Mouse (Mus musculus): Measurements from ENCODE around the gene Smim24.

The Smim24 gene

DNA sequence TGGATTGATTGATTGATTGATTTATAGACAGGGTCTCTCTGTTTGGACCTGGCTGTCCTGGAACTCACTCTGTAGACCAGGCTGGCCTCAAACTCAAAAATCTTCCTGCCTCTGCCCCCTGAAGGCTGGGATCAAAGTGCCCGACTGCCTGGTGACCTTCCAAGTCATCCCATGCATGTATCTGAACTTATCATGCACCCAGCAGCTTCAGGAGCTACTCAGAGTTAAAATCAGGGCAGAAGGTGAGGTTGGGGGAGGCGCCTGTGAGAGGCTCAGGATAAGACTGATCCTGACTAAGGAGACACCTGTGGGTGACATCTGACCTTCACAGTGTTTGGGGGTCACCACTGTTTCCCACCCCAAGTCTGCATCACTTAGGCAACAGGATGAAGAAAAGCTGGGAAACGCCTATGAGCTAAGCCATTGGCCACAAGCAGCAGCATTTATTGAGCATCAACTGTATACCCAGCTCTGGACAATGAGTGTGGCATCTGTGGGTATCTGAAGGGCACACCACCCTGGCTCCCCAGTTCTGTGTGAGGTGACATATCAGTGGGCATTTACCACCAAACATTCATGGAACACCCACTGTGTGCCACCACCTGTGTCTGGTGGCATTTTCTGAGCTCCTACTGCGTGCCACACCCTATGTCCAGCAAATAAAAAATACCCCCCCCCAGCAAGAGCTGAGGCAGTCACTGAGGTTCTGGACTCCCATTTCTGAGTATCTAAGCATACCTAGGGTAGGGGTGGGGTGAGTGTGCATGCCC is 30.8 kb downstream of the Smim24 start:
- no peak for DNase-seq

DNA sequence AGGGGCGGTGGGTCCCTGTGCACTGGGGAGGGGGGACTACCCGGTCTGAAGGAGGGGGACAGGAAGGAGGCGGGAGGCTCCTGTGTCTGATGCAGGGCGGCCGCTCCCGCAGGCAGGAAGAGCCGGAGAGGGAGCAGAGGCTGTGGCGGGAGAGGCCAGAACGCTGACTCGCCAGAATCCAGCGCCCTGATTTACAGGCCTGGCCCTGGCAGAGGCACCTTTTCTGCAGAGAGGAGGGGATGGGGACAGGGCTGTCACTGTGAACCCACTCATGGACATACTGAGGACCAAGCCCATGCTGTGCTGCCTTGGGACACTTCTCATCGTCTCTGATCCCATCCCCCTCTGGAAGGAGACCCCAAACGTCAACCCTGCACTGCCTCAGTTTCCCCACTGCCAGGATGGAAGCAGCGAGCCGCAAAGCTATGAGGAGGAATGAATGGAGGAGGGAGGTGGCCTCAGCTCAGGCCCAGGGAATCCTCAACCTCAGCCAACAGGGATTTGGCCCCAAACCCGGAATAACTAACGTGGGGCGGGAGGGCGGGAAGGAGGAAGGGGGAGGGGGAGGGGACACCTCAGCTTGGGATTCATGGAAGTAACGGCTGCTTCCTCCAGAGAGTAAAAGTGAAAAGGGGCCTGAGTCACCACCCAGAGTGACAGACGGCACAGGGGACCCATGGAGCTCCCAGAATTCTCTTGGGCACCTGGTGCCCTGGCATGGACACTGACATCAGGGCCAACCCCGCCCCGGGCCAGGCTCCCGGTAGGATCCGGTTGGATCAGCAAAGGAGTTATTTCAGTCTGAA is 31.6 kb downstream of the Smim24 start:
- no peak for DNase-seq

DNA sequence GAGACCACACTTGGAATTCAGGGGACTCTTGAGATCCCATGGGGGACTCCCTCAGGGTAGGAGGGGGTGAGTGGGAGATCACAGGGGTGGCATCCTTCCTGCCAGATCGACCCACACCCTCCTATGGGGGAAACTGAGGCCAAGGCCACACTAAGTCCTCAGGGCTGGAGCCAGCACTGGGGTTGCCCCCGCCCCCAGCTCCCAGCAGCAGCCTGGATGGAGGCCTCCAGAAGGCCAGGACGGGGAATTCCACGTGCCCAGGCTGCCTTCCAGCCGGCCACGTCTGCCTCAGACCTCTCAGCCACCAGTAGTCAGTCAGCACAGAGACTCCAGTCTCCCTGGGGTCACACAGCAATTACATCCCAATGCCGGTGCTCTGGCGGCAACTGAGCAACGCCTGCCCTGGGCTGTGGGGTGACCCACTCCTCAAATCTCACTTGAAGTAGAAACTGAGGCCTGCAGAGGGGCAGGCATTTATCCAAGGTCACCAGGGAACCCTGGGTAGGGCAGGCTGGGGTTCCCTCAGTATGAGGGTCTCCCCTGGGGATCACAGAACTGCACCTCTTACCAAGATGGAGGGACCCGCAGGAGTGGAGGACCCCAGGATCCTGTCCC is 32.5 kb downstream of the Smim24 start:
- no peak for DNase-seq

DNA sequence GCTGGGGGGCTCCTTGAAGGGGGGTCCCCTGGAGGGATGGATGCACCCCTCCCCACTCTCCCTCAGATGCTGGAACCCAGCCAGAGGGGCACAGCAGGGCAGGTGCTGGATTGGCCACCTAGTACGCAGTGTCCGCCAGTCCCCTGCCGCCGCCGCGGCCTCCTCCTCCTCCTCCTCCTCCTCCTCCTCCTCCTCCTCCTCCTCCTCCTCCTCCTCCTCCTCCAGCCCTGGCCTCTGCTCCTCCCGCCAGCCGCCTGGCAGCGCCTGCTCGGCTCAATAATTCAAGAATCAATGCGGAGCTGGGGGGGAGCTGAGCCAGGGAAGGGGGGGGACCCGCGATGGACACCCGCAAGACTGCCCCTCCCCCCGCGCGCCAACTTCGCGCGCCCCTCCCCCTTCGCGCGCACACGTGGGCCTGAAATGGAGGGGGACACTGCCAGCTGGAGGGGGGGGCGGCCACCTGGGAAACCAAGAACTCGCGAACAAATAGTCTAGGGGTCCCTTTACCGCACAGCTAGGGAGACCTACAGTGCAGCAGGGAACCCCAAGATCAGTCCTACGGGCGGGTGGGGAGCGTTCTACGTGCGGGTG is 33.3 kb downstream of the Smim24 start:
- DNase-seq, result no peak

DNA sequence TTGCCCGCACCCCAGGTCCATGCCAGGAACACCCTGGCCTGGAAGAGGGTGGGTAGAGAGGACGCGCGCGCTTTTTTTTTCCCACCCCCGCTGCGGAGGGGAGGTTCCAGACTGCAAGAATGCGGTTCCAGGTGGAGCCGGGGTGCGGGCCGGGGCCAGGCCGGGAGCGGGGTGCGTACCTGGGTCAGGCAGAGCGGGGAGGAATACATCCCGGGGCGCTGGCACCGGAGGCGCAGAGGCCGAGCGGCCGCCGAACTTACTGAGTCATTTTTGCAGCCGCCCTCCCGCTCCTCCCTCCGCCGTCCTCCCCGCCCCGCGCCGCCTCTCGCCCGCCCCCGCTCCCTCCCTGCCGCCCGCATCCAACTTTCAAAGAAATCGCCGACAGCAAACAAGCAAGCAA is 34.0 kb downstream of the Smim24 start:
- no peak for DNase-seq

DNA sequence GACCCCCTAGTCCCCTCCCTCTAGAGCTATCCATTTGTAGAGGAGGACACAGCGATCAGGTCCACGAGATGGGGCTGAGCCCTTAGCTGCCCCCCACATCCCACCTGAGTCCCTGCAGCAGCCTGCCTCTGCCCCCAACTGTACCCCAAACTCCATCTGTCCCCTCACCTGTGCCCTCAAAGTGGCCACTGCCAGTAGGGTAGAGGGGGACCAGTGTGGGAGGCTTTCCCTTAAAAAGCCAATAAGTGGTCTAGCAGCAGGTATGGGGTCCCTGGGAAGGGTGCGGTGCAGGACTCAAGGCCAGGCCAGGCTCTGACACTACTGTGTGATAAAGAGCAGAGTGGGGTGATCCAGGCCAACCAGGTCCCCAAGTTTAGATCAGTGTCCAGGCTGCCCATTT is 34.5 kb downstream of the Smim24 start:
- DNase-seq, result no peak

DNA sequence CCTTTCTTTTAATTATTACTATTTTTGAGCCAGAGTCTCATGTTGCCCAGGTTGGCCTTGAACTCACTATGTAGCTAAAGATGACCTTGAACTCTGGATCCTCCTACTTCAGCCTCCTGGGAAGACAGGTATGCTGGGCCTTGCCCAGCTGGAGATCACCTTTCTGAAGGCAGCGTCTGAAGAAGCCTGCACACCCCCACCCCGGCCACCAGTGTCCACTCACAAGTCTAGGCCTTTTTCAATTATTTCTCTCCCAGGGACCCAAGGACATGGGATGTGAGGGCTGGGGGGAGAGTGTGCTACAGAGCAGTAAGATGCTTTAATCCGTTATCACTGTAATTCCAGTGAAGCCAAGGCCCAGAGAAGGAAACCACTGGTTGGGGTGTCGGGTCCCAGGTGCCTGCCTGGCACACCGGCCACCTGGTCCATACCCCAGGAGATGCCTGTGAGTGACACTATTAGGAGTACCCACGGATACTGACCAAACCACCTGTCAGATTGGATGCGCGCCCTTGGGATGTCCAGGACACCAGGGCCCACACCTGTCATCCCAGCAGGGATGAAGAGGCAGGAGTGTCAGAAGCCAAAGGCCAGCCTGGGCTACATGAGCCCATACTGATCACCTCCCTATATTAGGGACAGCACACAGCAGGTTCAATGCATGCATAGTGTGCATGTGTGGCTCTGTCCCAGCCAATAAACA is 35.1 kb downstream of the Smim24 start:
- no peak for DNase-seq

DNA sequence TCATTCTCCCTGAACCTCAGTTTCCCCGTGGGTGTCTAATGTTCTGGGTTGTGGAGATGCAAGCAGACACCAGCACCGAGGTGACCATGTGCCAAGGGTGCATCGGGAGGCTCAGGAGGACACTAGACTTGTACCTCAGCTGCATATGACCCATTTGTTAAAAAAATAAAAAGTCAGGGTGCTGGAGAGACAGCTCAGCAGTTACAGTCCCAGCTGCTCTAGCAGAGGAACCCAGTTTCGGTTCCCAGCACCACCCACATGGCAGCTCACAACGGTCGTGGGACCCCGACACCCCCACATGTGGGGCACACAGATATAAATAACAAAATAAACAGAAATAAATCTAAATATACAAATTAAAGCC is 35.6 kb downstream of the Smim24 start:
- DNase-seq, result no peak

DNA sequence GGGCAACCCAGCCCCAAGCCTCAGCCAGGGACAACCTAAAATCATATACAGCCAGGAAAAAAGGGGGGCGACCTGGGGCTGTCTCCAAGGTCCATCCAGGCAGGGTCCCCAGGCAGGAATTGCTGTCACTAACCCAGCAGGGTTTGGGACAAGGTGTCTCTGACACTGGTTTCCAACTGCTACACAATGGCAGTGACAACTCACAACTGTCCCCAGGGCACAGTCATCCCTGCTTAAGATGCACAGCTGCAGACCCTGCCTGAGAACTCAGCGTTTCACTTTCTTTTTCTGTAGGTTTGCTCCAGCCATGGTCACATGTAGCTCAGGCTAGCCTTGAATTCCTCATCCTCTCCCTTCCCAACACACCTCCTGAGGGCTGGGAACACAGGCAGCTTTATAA is 36.2 kb downstream of the Smim24 start:
- DNase-seq, result no peak

DNA sequence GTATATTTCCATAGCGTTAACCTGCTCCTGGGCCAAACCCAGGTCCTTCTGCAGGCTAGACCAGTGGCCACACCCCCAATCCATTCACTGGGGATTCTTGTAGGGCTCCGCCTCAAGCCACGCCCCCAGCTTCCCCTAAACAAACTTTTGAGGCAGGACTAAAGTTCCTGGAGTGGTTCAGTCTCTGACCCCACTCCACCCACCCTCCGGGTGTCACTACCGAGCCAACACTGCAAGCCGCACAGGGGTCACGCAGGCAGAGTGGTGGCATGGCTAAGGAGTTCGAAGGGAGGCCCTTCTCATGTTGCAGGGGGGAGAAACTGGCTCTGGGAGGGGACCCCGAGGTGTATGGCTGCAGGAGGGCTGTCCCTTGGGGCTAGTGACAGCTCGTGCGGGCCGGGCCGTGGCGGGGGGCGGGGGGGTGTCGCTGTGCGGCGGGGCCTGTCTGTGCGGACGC is 36.8 kb downstream of the Smim24 start:
- DNase-seq, result peak; percentile 80

DNA sequence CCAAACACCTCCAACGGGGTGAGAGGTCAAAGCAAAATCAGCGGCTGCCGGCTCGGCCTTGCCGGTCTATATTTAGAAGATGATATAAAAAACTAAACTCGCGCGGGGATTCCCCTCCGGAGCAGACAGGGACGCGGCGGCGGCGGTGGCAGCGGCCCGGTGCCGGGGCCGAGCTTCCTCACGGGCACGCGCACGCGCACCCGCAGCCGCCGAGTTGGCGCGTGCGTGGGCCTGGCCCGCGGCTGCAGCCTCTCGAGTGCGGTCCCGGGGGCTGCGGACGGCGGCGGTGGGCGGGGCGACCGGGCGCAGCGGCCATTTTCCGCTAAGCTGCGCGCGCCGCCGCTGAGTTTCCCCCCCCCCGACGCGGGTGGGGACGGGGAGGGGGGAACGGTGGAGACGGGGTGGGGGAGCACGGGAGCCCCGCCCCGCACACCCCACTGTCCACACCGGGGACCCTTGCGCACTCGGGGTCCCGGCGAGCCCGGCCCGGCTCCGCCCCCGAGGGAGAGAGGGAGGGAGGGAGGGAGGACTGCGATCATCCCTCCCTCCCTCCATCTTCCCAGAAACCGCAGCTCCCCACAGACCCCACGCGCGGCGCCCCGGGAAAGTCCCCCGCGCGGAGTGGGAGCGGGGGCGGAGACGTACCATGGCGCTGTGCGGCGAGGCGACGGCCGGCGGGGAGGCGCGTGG is 37.4 kb downstream of the Smim24 start:
- DNase-seq, result peak; percentile 78

DNA sequence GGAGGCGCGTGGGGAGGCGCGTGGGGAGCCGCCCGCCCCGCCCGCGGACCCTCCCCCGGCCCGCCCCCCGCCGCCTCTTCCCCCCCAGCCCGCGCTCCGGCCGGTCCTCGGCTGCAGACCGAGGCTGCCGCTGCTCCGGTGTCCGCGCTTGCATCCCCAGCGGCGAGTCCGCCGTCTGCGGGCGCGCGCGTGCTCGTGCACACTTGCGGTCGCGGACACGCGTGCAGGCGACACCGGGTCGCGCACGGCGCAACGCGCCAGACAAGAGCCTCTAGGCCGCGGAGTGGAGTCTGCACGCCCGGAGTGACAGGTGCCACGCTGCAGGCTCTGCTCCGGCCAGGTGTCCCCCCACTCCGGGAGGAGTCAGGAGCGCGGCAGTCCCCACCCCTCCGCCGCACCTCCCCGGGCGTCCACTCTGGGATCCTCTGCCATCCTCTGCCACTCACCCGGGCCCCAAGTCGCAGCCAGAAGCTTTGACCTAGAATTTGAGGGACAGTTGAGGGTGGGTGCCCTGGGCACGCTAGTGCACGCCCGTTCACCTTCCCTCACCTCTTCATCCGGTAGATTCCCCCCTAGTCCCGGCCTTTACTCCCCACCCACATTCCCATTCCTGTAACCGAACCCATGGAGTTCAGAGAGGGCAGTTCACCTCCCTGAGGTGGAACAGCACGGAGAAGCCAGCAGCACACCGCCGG is 38.1 kb downstream of the Smim24 start:
- peak; percentile 56 for DNase-seq

DNA sequence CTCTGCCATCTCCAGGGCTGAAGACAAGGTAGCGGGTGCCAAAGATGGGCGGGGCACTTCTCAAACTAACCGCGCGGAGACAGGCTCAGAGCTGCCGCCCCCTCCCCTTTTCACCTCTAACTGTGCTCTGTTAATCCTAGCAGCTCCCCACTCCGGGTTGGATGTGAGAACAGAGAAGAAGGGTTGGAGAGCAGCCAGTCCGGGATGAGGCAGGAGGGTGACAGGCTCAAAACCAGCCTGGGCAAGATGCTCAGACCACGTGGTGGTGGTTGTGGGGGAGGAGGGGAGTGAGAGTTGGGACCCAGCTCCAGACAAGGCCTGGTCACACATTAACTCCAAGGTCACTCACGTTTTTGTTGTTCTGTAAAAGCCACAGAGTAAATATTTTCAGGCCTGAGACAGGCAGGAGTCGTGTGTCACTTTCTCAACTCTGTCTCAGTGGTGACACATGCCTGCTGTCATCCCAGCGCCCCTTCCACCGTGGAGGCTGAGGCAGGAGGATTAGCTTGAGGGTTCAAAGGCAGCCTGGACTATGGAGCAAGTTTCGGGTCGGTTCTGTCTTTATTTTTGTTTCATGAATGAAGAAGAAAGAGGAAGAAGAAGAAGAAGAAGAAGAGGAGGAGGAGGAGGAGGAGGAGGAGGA is 38.8 kb downstream of the Smim24 start:
- DNase-seq, result no peak

DNA sequence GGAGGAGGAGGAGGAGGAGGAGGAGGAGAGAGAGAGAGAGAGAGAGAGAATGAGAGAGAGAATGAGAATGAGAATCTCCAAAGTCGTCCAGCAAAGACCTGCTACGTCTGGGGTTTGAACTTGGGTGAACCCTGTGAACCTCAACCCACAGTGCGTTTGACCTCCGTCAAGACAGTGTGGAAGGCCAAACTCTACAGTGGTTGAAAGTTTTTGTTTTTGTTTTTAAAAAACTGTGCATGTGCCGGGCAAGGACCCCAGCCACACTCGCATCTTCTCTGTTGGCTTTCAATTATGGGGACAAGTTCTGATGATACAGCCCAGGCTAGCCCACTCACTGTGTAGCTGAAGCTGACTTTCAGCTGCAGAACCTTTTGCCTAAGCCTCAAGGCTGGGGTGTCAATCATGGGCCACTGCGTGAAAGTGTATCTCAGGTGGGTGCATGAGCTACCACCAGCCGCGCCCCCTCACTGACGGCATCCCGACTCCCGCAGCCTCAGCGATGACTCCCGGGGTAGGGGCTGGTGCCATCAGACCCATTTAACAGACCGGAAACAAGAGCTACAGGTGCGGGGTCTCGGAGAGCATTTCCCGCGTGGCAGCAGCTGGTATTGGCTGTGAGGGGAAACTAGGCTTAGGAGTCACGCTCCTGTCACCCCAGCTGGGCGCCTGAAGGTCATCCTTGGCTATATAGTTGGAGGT is 39.5 kb downstream of the Smim24 start:
- DNase-seq, result no peak

DNA sequence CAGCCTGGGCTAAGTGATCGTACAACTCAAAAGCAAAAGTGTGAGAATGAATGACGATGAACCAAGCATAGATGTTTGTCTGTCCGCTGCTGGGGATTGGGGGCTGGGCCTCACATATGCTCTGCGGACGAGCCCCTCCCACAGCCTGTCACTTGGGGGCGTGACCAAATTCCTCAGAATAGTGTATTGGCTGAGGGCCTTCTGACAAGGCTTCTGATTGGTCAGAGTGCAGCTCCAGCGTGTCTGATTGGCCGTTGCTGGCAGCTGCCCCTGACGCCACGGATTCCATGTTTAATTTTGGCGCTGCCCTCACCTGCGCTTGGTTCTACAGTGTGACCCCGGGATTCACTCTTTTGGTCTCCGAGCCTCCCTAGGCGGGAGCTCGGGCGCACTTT is 40.0 kb downstream of the Smim24 start:
- DNase-seq, result peak; percentile 91

DNA sequence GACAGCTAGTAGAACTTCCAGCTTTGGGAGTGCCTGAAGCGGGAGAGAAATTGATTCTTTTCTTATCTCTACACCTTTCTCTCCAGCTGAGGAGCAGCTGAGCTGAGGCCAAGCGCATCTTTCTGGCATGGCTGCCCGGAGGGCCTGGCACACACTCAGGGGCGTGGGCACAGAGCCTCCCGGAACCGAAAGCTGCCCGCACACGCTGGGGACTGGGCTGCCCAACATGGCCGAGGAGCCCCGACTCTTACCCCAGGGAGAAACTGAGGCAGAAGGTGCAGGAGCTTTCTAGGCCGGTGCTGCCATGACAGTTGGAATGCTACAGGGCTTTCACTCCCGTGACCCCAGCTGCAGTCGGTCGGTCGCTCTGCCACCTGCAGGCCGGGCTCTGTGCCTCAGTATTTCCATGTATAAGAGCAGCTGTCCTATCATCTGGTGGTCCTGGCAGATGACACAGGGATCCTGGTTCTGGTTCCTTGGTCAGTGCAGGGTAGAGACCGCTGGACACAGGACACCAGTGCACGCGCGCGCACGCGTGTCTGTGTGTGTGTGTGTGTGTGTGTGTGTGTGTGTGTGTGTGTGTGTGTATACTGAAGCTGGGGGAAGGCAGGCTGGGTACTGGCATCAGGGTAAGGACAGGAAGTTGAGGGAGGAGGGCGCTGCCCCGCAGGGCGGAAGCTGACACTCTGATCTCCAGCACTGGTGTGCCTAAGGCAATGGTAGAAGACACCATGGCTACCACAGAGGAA is 40.9 kb downstream of the Smim24 start:
- DNase-seq, result peak; percentile 73

DNA sequence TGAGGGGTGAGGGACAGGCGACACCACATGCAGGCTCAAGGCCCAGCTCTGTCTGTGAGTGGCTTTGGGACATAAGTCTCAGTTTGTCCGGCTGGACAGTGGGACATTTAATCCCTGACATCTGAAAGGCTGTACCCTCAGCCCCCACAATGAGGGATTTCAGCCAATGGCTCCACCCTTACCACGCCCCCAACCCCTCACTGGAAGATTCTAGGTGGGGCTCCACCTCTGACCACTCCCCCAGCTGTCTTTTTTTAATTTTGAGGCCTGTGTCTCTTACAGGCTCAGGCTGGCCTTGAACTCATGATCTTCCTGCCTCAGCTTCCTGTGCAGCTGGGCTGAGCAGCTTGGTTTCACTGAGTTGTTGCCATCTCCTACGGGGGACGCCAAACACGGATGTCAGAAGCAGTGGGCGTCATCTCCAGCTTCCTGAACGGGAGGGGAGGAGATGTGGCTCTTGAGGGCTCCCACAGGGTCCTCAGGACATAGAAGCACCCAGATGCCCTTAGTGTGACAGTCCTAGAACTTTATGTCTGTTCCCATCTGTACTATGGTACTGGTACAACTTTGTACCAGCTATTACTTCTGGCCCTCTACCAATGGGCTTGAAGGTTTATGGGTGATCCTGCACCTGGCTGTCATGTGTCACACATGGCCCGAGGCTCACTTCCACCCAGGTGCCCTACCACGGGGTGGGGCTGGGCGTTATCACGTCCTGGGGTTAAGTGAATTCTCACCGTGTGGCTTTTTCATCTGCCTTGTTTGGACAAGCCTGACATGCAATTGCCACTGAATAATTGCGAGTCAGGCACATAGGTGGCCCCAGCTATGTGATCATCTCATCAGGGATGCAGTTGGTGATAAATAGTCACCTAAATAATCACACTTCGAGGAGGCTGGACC is 41.8 kb downstream of the Smim24 start:
- DNase-seq, result peak; percentile 41

DNA sequence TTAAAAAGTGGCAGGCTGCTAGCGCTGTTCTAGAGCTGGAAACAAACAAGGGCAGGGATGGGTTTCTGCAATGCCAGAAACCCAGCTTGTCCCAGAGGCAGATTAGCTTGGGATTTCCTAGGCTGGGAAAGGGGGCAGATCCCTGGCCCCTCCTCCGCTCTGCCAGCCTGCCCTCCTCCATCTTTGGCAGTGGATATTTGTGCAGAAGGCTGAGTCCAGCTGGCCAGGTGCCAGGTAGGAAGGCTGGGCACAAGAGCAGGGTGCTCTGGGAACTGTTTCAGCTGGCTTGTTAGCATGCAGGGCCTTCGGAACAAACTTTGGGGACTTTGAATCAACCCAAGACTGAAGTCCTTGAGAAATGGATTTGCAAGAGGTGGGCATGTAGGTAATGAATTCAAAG is 42.6 kb downstream of the Smim24 start:
- DNase-seq, result no peak

DNA sequence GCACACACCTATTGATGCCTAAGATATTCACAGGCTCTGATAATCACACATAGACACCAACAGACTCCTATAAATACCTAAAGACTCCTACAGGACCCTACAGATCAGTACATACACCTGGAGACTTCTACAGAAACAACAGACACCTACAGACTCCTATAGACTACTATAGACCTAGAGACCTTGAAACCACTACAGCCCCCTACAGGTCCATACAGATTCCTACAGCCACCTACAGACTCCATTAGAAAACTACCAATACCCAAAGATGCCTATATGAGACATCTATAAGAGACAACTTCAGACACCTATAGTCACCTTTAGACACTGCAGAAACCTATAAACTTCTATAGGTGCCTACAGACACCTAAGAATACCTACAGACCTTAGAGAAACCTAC is 48.2 kb downstream of the Smim24 start:
- DNase-seq, result no peak

All from thymus, postnatal 25 days (tissue).